Mouse (Mus musculus) bone marrow macrophage, adult 2 months (primary cell): ENCODE measurements at regions not wholly inside any gene's neighbourhood (a gene's known extent, or its start where the extent isn't known, plus 50 kb on each side); places are given as distances from the start of the nearest gene placed in this dataset.

Source experiments
- H3K27ac ChIP-seq: 2 replicates; pipeline ENCODE4 v1.5.1; 2012; ENCODE audit warnings: low read depth, low read length; ENCODE audit not compliant: insufficient read depth
- H3K4me1 ChIP-seq: 2 replicates; pipeline ENCODE4 v1.6.1; 2012; ENCODE audit warnings: low read length; ENCODE audit not compliant: control insufficient read depth, insufficient read depth
- H3K4me3 ChIP-seq: 2 replicates; pipeline ENCODE4 v1.5.1; 2012; ENCODE audit warnings: mild to moderate bottlenecking, low read length, moderate library complexity; ENCODE audit not compliant: insufficient read depth
- CTCF ChIP-seq: IDR thresholded peaks from 2 replicates; pipeline ENCODE4 v1.5.1; 2012; ENCODE audit warnings: low read depth, mild to moderate bottlenecking, low read length, moderate library complexity
- POLR2A ChIP-seq: IDR thresholded peaks from 2 replicates; pipeline ENCODE4 v1.6.1; 2012; ENCODE audit warnings: mild to moderate bottlenecking, low read depth, low read length, borderline replicate concordance

DNA sequence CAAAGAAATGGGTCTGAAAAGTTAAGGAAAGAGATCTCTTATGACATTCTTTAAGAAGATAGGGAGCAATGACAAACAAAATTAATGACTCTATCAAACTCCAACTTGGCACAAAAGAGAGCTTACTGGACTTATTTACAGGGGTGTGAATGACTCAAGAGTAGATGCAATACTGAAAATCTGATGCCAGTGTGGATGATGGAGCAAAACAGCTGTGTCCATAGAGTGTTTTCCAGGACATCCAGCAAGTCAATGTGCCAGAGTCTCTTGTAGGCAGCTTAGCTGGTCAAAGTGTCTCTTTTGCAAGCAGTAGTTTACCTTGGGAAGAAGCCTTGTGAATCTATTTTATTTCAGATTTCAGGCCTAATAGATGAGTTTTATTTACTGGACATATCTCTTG lies 1248.2 kb downstream of the Gsdmc2 start:
- Histone ChIP-seq H3K4me3 (no peak overlapping the region), H3K27ac (no peak overlapping the region), H3K4me1 (no peaks in the 10 kb centered on the region)
- TF ChIP-seq POLR2A = no peak

DNA sequence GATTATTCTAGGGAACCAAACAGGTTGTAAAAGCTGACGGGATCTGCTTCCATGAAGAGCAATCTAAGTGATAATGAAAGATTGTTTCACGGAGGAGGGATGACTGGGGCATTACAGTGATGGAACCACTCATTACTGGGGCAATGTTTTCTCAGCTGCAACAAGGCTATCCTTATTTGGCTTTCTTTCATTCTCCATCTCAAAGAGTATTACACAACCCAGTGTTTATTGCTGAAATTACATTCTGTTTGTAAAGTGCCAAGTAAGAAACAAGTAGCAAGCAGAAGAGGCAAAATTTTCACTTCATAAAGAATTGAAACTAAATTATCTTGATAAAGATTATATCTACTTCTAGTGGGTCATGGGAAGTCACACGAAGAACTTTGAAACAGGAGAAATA lies 1256.4 kb downstream of the Gsdmc2 start:
- Histone ChIP-seq H3K4me1 (no peaks in the 10 kb centered on the region), H3K4me3 (no peak overlapping the region), H3K27ac (no peak overlapping the region)
- TF ChIP-seq CTCF = no peak
- no peak for TF ChIP-seq POLR2A

DNA sequence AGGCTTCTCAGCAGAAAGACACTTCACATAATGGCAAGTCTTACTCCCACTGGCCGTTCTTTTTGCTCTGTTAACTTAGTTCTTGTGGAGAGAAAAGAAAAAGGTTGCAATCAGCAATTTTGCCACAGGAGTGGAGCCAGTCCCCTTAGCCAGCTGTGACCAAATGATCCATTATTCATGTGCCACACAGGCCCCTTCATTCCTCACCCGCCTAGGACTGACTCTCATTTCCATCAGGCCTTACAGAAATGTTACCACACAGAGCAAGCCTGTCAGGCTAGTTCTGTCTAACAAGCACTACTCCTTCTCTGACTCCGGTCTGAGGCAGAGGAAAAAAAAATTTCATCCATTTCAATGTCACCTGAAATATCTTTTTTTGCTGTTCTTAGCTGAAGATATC lies 1266.2 kb downstream of the Gsdmc2 start:
- H3K4me1 ChIP-seq = no peaks in the 10 kb centered on the region
- no peak overlapping the region for H3K27ac ChIP-seq
- H3K4me3 ChIP-seq = no peak overlapping the region
- TF ChIP-seq POLR2A (no peak), CTCF (no peak)

DNA sequence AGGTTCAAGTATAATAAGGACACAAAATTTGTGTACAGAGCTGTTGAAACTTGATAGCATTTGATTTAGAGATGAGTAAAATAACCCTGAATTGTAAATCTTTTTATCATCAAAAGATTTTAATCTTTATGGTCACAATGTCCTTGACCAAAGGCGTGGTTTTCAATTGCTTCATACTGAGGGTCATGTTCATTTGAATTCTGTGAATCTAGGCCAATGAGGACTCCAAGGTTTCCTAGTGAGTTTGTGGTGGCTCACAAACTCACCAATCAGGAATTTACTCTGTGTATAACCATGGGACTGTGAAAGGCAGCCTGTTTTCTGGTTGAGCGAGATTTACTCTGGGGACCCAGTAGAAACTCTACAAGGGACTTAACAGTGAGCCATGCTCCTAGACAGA lies 1269.2 kb downstream of the Gsdmc2 start:
- no peaks in the 10 kb centered on the region for H3K4me1 ChIP-seq
- no peak for TF ChIP-seq POLR2A
- no peak for TF ChIP-seq CTCF
- H3K27ac ChIP-seq = no peak overlapping the region
- H3K4me3 ChIP-seq = no peak overlapping the region

DNA sequence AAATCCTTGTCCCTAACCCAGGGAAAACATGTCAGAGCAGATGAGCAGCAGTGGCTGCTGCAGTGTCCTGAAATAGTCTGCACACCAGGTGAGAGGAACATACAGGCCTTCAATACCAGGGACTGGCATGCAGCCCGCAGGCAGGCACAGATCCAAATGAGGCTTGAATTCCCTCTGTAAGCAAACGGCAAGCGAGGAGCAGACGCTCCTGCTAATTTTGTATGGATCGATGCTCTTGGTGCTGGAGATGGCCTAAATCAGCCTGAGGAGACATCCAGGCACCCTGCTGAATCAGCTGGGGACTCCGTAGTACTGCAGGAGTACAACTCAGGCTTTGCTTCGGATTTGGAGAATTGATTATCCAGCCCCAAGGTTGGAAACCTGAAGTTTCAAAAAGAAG lies 1273.2 kb downstream of the Gsdmc2 start:
- Histone ChIP-seq H3K4me3 (no peak overlapping the region), H3K27ac (no peak overlapping the region), H3K4me1 (no peaks in the 10 kb centered on the region)
- TF ChIP-seq POLR2A = no peak

DNA sequence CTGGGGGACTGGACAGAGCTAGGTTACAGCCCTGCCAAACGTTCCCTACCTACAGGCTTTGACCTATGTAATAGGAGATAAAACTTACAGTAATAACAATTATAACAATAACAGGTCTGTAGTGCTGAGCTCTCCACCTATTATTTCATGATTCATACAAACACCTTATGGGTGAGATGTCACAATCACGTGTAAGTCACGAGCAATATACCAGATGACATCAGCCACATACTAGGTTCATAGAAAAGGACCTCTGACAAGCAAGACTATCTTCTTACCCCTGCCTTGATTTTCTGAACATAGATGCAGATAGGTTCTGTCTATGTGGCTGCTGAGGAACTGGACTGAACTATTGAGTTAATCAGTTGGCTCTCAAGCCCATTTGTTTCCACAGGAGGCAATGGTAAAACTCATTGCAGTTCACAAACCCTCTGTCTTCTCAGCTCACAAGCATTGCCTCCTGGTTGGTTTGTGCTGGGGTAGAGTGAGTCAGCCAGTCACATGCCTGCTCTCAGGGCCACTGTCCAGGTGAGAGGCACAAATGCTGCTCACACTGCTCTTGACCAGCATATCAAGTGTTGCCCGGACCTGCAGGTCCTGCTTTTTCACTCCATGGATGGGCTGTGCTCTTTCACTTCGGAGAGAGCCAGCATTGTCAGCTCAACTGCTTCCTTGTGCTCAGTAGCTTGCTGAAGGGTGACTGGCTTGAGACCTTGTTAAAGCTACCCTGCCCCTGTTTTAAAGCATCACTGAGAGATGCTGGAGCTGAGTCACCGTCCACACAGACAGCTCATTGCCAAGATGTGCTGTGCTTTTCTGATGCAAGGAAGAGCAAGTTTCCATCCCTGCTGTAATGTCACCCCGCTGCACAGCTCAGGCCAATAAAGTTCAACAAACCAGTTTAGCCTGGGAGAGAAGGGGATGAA lies 1275.9 kb downstream of the Gsdmc2 start:
- Histone ChIP-seq H3K4me3 (no peak overlapping the region), H3K4me1 (no peaks in the 10 kb centered on the region), H3K27ac (no peak overlapping the region)
- no peak for TF ChIP-seq CTCF
- no peak for TF ChIP-seq POLR2A

DNA sequence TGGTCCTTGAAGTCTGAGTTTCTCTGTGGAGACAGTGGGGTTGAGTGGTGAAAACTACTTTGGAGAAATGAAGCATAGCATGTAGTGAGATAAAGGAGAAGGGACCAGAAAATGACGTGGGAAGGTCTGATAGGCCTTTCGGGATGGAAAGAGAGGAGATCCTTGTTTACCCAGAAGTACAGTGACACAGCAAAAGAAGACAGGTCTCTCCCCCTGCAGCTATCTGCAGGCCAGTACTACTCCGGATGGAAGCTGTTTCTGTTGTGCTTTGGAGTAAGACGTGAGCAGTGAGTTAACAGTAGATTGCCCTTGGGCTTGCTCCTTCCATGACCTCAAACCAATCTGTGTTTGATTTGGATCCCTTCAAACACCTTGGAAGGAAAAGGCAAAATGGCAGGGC lies 1277.5 kb downstream of the Gsdmc2 start:
- H3K4me1 ChIP-seq = no peaks in the 10 kb centered on the region

DNA sequence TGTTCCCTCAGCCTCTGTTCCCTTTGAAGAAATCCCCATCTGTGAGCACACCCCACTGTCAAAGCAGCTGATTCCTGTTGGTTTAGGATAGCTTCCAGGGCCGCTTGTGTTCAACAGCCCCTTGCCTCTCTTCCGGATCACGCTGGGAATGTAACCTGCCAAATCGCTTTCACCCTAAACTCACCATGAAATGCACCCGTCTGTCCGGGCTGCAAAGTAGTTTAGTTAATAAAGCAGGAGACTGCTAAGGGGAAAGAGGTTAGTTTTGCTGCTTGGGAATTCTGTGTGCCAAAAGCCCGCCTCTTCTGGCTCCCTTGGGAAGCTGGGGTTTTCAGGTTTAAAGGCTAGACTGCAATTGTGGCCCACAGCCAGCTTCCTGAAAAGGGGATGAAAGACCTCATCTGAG lies 1278.9 kb downstream of the Gsdmc2 start:
- no peaks in the 10 kb centered on the region for H3K4me1 ChIP-seq
- TF ChIP-seq CTCF (no peak), POLR2A (no peak)
- no peak overlapping the region for H3K4me3 ChIP-seq
- H3K27ac ChIP-seq = no peak overlapping the region

More for the DNA sequence above, 1277.5 kb downstream of the Gsdmc2 start:
- Histone ChIP-seq H3K27ac (no peak overlapping the region), H3K4me3 (no peak overlapping the region)
- TF ChIP-seq POLR2A (no peak), CTCF (no peak)

DNA sequence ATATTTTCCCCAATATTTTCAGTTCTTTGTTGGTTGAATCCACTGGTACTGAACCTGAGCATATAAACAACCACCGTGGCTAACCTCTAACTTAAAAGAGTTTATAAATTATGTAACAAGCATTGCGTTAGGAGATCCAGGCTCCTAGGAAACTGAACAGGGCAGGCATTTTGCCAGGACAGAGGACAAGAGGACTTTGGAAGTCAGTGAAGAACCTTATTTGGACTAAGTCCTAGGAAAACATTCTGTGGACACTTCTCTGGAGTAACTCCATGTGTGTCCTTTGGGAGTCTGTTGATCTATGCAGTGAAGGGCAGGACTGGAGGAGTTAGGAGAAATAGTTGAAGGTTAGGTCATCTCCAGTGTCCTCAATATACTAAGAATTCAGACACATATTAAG lies 1311.7 kb downstream of the Gsdmc2 start:
- no peak for TF ChIP-seq POLR2A
- TF ChIP-seq CTCF = no peak
- Histone ChIP-seq H3K27ac (no peak overlapping the region), H3K4me3 (no peak overlapping the region), H3K4me1 (no peaks in the 10 kb centered on the region)

DNA sequence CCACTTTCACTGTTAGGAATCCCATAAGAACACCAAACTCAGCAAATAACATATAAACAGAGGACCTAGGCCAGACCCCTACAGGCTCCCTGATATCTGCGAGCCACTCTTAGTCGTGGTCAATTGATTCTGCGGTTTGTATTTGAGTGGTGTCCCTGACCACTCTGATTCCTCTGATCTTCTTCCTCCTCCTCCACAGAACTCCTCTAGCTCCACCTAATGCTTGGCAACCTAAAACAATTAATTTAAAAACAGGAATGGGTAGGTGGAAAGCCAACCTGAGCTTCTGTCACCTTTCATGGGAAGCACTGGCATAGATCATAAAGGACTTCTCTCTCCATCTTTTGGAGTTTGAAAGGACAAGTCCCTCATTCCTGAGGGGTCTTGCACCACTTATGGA lies 1316.0 kb downstream of the Gsdmc2 start:
- Histone ChIP-seq H3K27ac (no peak overlapping the region), H3K4me3 (no peak overlapping the region), H3K4me1 (no peaks in the 10 kb centered on the region)
- no peak for TF ChIP-seq CTCF
- TF ChIP-seq POLR2A = no peak

DNA sequence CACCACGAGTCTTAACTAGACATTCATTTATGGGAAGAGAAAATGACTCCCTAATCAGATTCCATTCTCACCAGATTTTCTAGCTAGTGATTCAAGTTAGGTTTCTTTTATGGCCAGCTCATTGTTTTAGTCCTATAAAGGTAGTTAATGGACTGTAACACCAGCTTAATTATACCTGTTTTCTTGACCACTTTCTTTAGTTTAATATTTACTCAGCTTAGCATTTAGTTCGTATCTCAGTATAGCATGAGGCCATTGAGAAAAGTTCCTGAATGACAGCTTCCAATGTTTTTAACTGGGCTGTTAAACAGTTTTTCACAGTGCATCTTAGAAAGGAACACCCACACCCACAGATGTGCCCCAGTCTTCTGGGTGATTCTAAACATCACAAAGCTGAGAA lies 1320.3 kb downstream of the Gsdmc2 start:
- H3K27ac ChIP-seq = no peak overlapping the region
- H3K4me1 ChIP-seq = no peaks in the 10 kb centered on the region
- TF ChIP-seq CTCF = no peak
- no peak for TF ChIP-seq POLR2A

More for the DNA sequence above, 1320.3 kb downstream of the Gsdmc2 start:
- no peak overlapping the region for H3K4me3 ChIP-seq
